Mouse (Mus musculus): ENCODE data around the gene Limch1.

- TF ChIP-seq MAX (IDR thresholded peaks at IDR 0.05; ENCODE audit: low read length) (no peak), ZNF384 (IDR thresholded peaks at IDR 0.05; ENCODE audit: low read depth, low read length) (no peak), CTCF (conservative IDR thresholded peaks at IDR 0.05 in 1 of 2, IDR thresholded peaks at IDR 0.05 in 1 of 2; ENCODE audit: low read depth in 2 of 2, low read length in 2 of 2) (no peak), MXI1 (IDR thresholded peaks at IDR 0.05; ENCODE audit: low read depth, low read length) (no peak), EP300 (IDR thresholded peaks at IDR 0.05; ENCODE audit: low read length) (no peak), ZMIZ1 (IDR thresholded peaks at IDR 0.05; ENCODE audit: low read depth, low read length) (no peak), ZC3H11A (IDR thresholded peaks at IDR 0.05; ENCODE audit: low read depth, low read length) (no peak), POLR2A (IDR thresholded peaks at IDR 0.05; ENCODE audit: low read depth, low read length) (no peak), POLR2AphosphoS2 (IDR thresholded peaks at IDR 0.05; ENCODE audit: low read depth, low read length) (no peak), JUN (IDR thresholded peaks at IDR 0.05; ENCODE audit: insufficient read depth, low read depth, low read length) (no peak), IRF4 (IDR thresholded peaks at IDR 0.05; ENCODE audit: low read depth, low read length) (no peak), CHD2 (IDR thresholded peaks at IDR 0.05; ENCODE audit: low read length) (no peak)
Measured at GRCm38 (mm10) chr5:66876018-66876805, 130.6 kb downstream of the Limch1 start.
